Comparison of ENCODE assay signal across 8 mouse cellular contexts in genomic region chr10:80854913-80855748, GRCm38 (mm10). TPM values are rescaled to one million over a fixed set of nuclear protein-coding genes. Genes with fewer than 3 reads are reported as not detected.
DNase-seq lines count a peak whose midpoint lies in the region; ATAC-seq and TF ChIP-seq lines count a peak whose summit lies in the region.

Gene Lsm7, minus strand, starts transcription at chr10:80855209.
Gene Sppl2b, plus strand, starts transcription at chr10:80855275.

- no peaks in the 10 kb centered on the region for H3K27me3 ChIP-seq in ES-Bruce4 (ENCODE audit: control insufficient read depth, insufficient read depth, low read length, poor library complexity, severe bottlenecking)
- H3K27me3 ChIP-seq in forebrain, embryonic 14.5 days (replicated peaks; ENCODE audit: control insufficient read depth, insufficient read depth, low read length), result no peaks in the 10 kb centered on the region
- no peaks in the 10 kb centered on the region for H3K27me3 ChIP-seq in neural tube, embryonic 15.5 days (replicated peaks)

- H3K4me3 ChIP-seq in ES-Bruce4 (ENCODE audit: low read depth, low read length), result peak within 1 kb of the TSS; percentile 87
- H3K4me3 ChIP-seq in forebrain, embryonic 14.5 days (ENCODE audit: low read depth, low read length), result peak within 1 kb of the TSS; percentile 92
- H3K4me3 ChIP-seq in neural tube, embryonic 15.5 days (replicated peaks), result peak within 1 kb of the TSS; percentile 82

- H3K27ac ChIP-seq in ES-Bruce4 (ENCODE audit: insufficient read depth, low read length), result no peak within 1 kb of the TSS
- H3K27ac ChIP-seq in forebrain, embryonic 14.5 days (ENCODE audit: low read depth, low read length), result peak within 1 kb of the TSS; percentile 81
- peak within 1 kb of the TSS; percentile 84 for H3K27ac ChIP-seq in neural tube, embryonic 15.5 days (replicated peaks)

- TF ChIP-seq CTCF in ES-Bruce4 (IDR thresholded peaks at IDR 0.05; ENCODE audit: low read depth, low read length), result no peak

- 0 out of 2 replicates have a peak, but pooled peaks have one; percentile 16 for TF ChIP-seq EP300 in ES-Bruce4 (IDR thresholded peaks at IDR 0.05; ENCODE audit: insufficient read depth, low read depth, low read length)

- WGBS in forebrain, embryonic 14.5 days, result under 1% methylated on average over 81 of the region's 81 CpGs
- under 1% methylated on average over 77 of the region's 81 CpGs for WGBS in neural tube, embryonic 15.5 days

- H3K4me1 ChIP-seq in ES-Bruce4 (ENCODE audit: control insufficient read depth, insufficient read depth, low read length), result no peaks in the 10 kb centered on the region
- H3K4me1 ChIP-seq in forebrain, embryonic 14.5 days (ENCODE audit: control insufficient read depth, insufficient read depth, low read length), result peaks cover 14% of the 10 kb centered on the region
- H3K4me1 ChIP-seq in neural tube, embryonic 15.5 days, result peaks cover 49% of the 10 kb centered on the region

- H3K36me3 ChIP-seq in ES-Bruce4 (ENCODE audit: control insufficient read depth, insufficient read depth, low read length, poor library complexity, severe bottlenecking), result 0 out of 2 replicates have a peak, but pooled peaks cover 3% of the 10 kb centered on the region
- peaks cover 32% of the 10 kb centered on the region for H3K36me3 ChIP-seq in forebrain, embryonic 14.5 days (ENCODE audit: control insufficient read depth, insufficient read depth, low read length)
- H3K36me3 ChIP-seq in neural tube, embryonic 15.5 days, result peaks cover 22% of the 10 kb centered on the region

- TF ChIP-seq POLR2A in ES-Bruce4 (IDR thresholded peaks at IDR 0.05; ENCODE audit: insufficient read depth, low read length), result peak; percentile 77

- intact Hi-C loops in heart, postnatal 14 days (cut with DNase I), result loop anchor here (2.0 kb wide), 1 partner anchor 22 kb away; no protein-coding TSS in a partner anchor

- H3K9me3 ChIP-seq in ES-Bruce4 (replicated peaks; ENCODE audit: control insufficient read depth, insufficient read depth, low read length, poor library complexity, severe bottlenecking), result no peaks in the 10 kb centered on the region
- H3K9me3 ChIP-seq in forebrain, embryonic 14.5 days (replicated peaks; ENCODE audit: control insufficient read depth, low read length), result no peaks in the 10 kb centered on the region
- no peaks in the 10 kb centered on the region for H3K9me3 ChIP-seq in neural tube, embryonic 15.5 days (replicated peaks)

- ATAC-seq in cerebellum, adult (ENCODE audit: insufficient number of reproducible peaks, low FRiP score, low TSS enrichment), result peak; percentile 67
- ATAC-seq in forebrain, embryonic 14.5 days, result peak; percentile 91
- peak; percentile 88 for ATAC-seq in neural tube, embryonic 15.5 days (ENCODE audit: low FRiP score)

- DNase-seq in forebrain, embryonic 14.5 days (ENCODE audit: low spot score), result peak; percentile 98
- DNase-seq in heart, postnatal 14 days, result peak; percentile 99 to 100
- peak; percentile 96 for DNase-seq in layer of hippocampus, adult 11-12 months (ENCODE audit: low spot score)
- peak; percentile 95 to 96 for DNase-seq in lung, adult 18-20 months
- DNase-seq in testis, postnatal 14 days (ENCODE audit: low spot score), result peak; percentile 95

- peak within 1 kb of the TSS; percentile 43 for H3K9ac ChIP-seq in ES-Bruce4 (ENCODE audit: low read depth, poor library complexity, severe bottlenecking)
- peak within 1 kb of the TSS; percentile 89 for H3K9ac ChIP-seq in forebrain, embryonic 14.5 days (ENCODE audit: low read length)
- H3K9ac ChIP-seq in neural tube, embryonic 15.5 days (replicated peaks), result peak within 1 kb of the TSS; percentile 87

- H3K4me2 ChIP-seq in forebrain, embryonic 14.5 days (ENCODE audit: low read length), result peak within 1 kb of the TSS; percentile 99
- H3K4me2 ChIP-seq in neural tube, embryonic 15.5 days, result peak within 1 kb of the TSS; percentile 96

RNA-seq across cellular contexts. Expression of gene Lsm7, which starts in this region (rescaled TPM):
- polyA plus RNA-seq in ES-Bruce4 (2011; ENCODE audit: insufficient read depth, insufficient read length, low read depth, missing spikeins), result 105 and 135 TPM in 2 replicates
- 265 and 372 TPM in 2 replicates for polyA plus RNA-seq in forebrain, embryonic 14.5 days (2014; fragmentation: Nextera tagmentation; extraction: Ambion mirVana)
- 10 to 100 TPM; 21.3 to 28.3 TPM for total RNA-seq in heart, postnatal 14 days (2021)
- polyA plus RNA-seq in neural tube, embryonic 15.5 days (2015; fragmentation: Nextera tagmentation; extraction: Ambion mirVana), result 226 and 240 TPM in 2 replicates

RNA-seq across cellular contexts. Expression of gene Sppl2b, which starts in this region (rescaled TPM):
- polyA plus RNA-seq in ES-Bruce4 (2011; ENCODE audit: insufficient read depth, insufficient read length, low read depth, missing spikeins), result 5.9 and 7.6 TPM in 2 replicates
- polyA plus RNA-seq in forebrain, embryonic 14.5 days (2014; fragmentation: Nextera tagmentation; extraction: Ambion mirVana), result 30.4 and 44.6 TPM in 2 replicates
- 10 to 100 TPM; 26.6 to 28.5 TPM for total RNA-seq in heart, postnatal 14 days (2021)
- 78.6 and 84.1 TPM in 2 replicates for polyA plus RNA-seq in neural tube, embryonic 15.5 days (2015; fragmentation: Nextera tagmentation; extraction: Ambion mirVana)
